Comparison of ENCODE assay signal across 8 mouse cellular contexts in genomic region chr11:59191231-59192058, GRCm38 (mm10). TPM values are rescaled to one million over a fixed set of nuclear protein-coding genes. Genes with fewer than 3 reads are reported as not detected.
DNase-seq lines count a peak whose midpoint lies in the region; ATAC-seq and TF ChIP-seq lines count a peak whose summit lies in the region.

No protein-coding gene starts in this region.

- H3ac ChIP-seq in myocyte (ENCODE audit: control insufficient read depth, insufficient read length): peak overlapping the region; percentile 56

- ATAC-seq in heart, embryonic 12.5 days (ENCODE audit: insufficient number of reproducible peaks, low FRiP score): peak; percentile 96
- peak; percentile 92 for ATAC-seq in kidney, postnatal 0 days (replicated peaks; ENCODE audit: low FRiP score, low read depth)
- peak; percentile 96 for ATAC-seq in liver, embryonic 11.5 days (replicated peaks; ENCODE audit: low FRiP score)

- peaks cover 5% of the 10 kb centered on the region for H3K27me3 ChIP-seq in erythroblast, embryonic 14.5 days (ENCODE audit: control insufficient read depth)
- H3K27me3 ChIP-seq in heart, embryonic 12.5 days (replicated peaks): no peaks in the 10 kb centered on the region
- no peaks in the 10 kb centered on the region for H3K27me3 ChIP-seq in kidney, postnatal 0 days (ENCODE audit: insufficient read depth, low read length)
- H3K27me3 ChIP-seq in liver, embryonic 11.5 days (replicated peaks; ENCODE audit: control insufficient read depth, insufficient read depth, low read length): no peaks in the 10 kb centered on the region
- H3K27me3 ChIP-seq in myocyte (ENCODE audit: control insufficient read depth, insufficient read depth, insufficient read length): no peaks in the 10 kb centered on the region

- WGBS in heart, embryonic 12.5 days: under 1% methylated on average over 59 of the region's 59 CpGs
- under 1% methylated on average over 56 of the region's 59 CpGs for WGBS in kidney, postnatal 0 days
- WGBS in liver, embryonic 11.5 days: under 1% methylated on average over 53 of the region's 59 CpGs

- H3K4me2 ChIP-seq in heart, embryonic 12.5 days: peak overlapping the region; percentile 77
- H3K4me2 ChIP-seq in kidney, postnatal 0 days (ENCODE audit: low read length): peak overlapping the region; percentile 67
- H3K4me2 ChIP-seq in liver, embryonic 11.5 days: peak overlapping the region; percentile 85
- peak overlapping the region; percentile 92 for H3K4me2 ChIP-seq in myocyte (ENCODE audit: low read depth)

- peak overlapping the region; percentile 72 for H3K4me3 ChIP-seq in erythroblast, embryonic 14.5 days (replicated peaks)
- peak overlapping the region; percentile 61 for H3K4me3 ChIP-seq in heart, embryonic 12.5 days
- peak overlapping the region; percentile 54 for H3K4me3 ChIP-seq in kidney, postnatal 0 days (replicated peaks; ENCODE audit: low read depth, low read length)
- peak overlapping the region; percentile 78 for H3K4me3 ChIP-seq in liver, embryonic 11.5 days (ENCODE audit: low read depth, low read length)
- peak overlapping the region; percentile 58 for H3K4me3 ChIP-seq in myocyte

- H3K27ac ChIP-seq in heart, embryonic 12.5 days (ENCODE audit: poor library complexity, severe bottlenecking): peak overlapping the region; percentile 85
- peak overlapping the region; percentile 91 for H3K27ac ChIP-seq in kidney, postnatal 0 days
- H3K27ac ChIP-seq in liver, embryonic 11.5 days (ENCODE audit: low read depth, low read length): peak overlapping the region; percentile 93

- H3K4me1 ChIP-seq in erythroblast, embryonic 14.5 days (ENCODE audit: control insufficient read depth): peaks cover 49% of the 10 kb centered on the region
- H3K4me1 ChIP-seq in heart, embryonic 12.5 days (replicated peaks): peaks cover 6% of the 10 kb centered on the region
- H3K4me1 ChIP-seq in kidney, postnatal 0 days (replicated peaks; ENCODE audit: insufficient read depth, low read length): no peaks in the 10 kb centered on the region; the same call in 1 of the 2 replicates
- peaks cover 3% of the 10 kb centered on the region for H3K4me1 ChIP-seq in liver, embryonic 11.5 days (replicated peaks; ENCODE audit: control insufficient read depth, insufficient read depth, low read length)

- no peak for TF ChIP-seq CTCF in kidney, postnatal 0 days (IDR thresholded peaks at IDR 0.05; ENCODE audit: low read depth)

- peak; percentile 97 for TF ChIP-seq POLR2A in myocyte (IDR thresholded peaks at IDR 0.05; ENCODE audit: insufficient read length, low read depth)

- no peaks in the 10 kb centered on the region for H3K79me2 ChIP-seq in myocyte (ENCODE audit: control insufficient read depth, insufficient read depth)

- no peaks in the 10 kb centered on the region for H3K9me3 ChIP-seq in erythroblast, embryonic 14.5 days (ENCODE audit: control insufficient read depth, low read length)
- H3K9me3 ChIP-seq in heart, embryonic 12.5 days (replicated peaks): no peaks in the 10 kb centered on the region
- no peaks in the 10 kb centered on the region for H3K9me3 ChIP-seq in kidney, postnatal 0 days (replicated peaks; ENCODE audit: low read length)
- H3K9me3 ChIP-seq in liver, embryonic 11.5 days (ENCODE audit: control insufficient read depth, low read length): no peaks in the 10 kb centered on the region

- peak overlapping the region; percentile 79 for H3K9ac ChIP-seq in heart, embryonic 12.5 days
- peak overlapping the region; percentile 65 for H3K9ac ChIP-seq in kidney, postnatal 0 days (ENCODE audit: low read depth, low read length)
- H3K9ac ChIP-seq in liver, embryonic 11.5 days (ENCODE audit: low read depth, low read length): peak overlapping the region; percentile 80

- peaks cover 20% of the 10 kb centered on the region for H3K36me3 ChIP-seq in erythroblast, embryonic 14.5 days (ENCODE audit: control insufficient read depth)
- peaks cover 3% of the 10 kb centered on the region; the same call in 1 of the 2 replicates for H3K36me3 ChIP-seq in heart, embryonic 12.5 days
- H3K36me3 ChIP-seq in kidney, postnatal 0 days (ENCODE audit: insufficient read depth, low read length): no peaks in the 10 kb centered on the region
- no peaks in the 10 kb centered on the region for H3K36me3 ChIP-seq in liver, embryonic 11.5 days (ENCODE audit: control insufficient read depth, insufficient read depth, low read length)
- no peaks in the 10 kb centered on the region for H3K36me3 ChIP-seq in myocyte (ENCODE audit: control insufficient read depth, insufficient read depth)

- DNase-seq in CD4-positive, CD25-positive, alpha-beta regulatory T cell, adult 2 months (ENCODE audit: low read depth, low spot score): peak; percentile 97
- DNase-seq in brain, embryonic 18.5 days (ENCODE audit: low read depth, low spot score): peak; percentile 84
- DNase-seq in kidney, postnatal 0 days (ENCODE audit: low spot score): peak; percentile 96
- DNase-seq in liver, embryonic 11.5 days (ENCODE audit: low spot score): peak; percentile 92
- peak; percentile 87 to 91 for DNase-seq in spleen, postnatal 4 days (ENCODE audit: low spot score in 2 of 2)

TF ChIP-seq in myocyte, 11 proteins besides CTCF, POLR2A, EP300 and RAD21:
- peak; percentile 90 for TF ChIP-seq POLR2AphosphoS2 (IDR thresholded peaks at IDR 0.05; ENCODE audit: insufficient read length, low read depth)
- TF ChIP-seq E2F4 (IDR thresholded peaks at IDR 0.05; ENCODE audit: insufficient read depth): no peak

RNA-seq across cellular contexts. Expression of gene Guk1, which starts 0.6 kb away (rescaled TPM):
- 1.9 and 3.8 TPM in 2 replicates for polyA plus RNA-seq in erythroblast, embryonic 14.5 days (2012)
- polyA plus RNA-seq in heart, embryonic 12.5 days (2016; fragmentation: Nextera tagmentation; extraction: Ambion mirVana): 101 TPM in 2 replicates
- polyA plus RNA-seq in kidney, postnatal 0 days (2015; fragmentation: Nextera tagmentation; extraction: Ambion mirVana): 127 and 135 TPM in 2 replicates
- 131 and 134 TPM in 2 replicates for polyA plus RNA-seq in liver, embryonic 11.5 days (2014; fragmentation: Nextera tagmentation; extraction: Ambion mirVana)
- polyA plus RNA-seq in myocyte (2012; fragmentation: generic; extraction: Trizol): 63.5 TPM

RNA-seq across cellular contexts. Expression of gene Gjc2, which starts 8.4 kb away (rescaled TPM):
- polyA plus RNA-seq in erythroblast, embryonic 14.5 days (2012): 0.03 TPM in 1 of 2 replicates, not detected in the other
- polyA plus RNA-seq in heart, embryonic 12.5 days (2016; fragmentation: Nextera tagmentation; extraction: Ambion mirVana): 0.13 and 0.31 TPM in 2 replicates
- polyA plus RNA-seq in kidney, postnatal 0 days (2015; fragmentation: Nextera tagmentation; extraction: Ambion mirVana): 1.2 TPM in 2 replicates
- polyA plus RNA-seq in liver, embryonic 11.5 days (2014; fragmentation: Nextera tagmentation; extraction: Ambion mirVana): 0.07 TPM in 1 of 2 replicates, not detected in the other
- 0.04 TPM for polyA plus RNA-seq in myocyte (2012; fragmentation: generic; extraction: Trizol)

RNA-seq across cellular contexts. Expression of gene Mrpl55, which starts 10.8 kb away (rescaled TPM):
- polyA plus RNA-seq in erythroblast, embryonic 14.5 days (2012): 4.0 and 5.3 TPM in 2 replicates
- 87.6 and 94.3 TPM in 2 replicates for polyA plus RNA-seq in heart, embryonic 12.5 days (2016; fragmentation: Nextera tagmentation; extraction: Ambion mirVana)
- 112 and 121 TPM in 2 replicates for polyA plus RNA-seq in kidney, postnatal 0 days (2015; fragmentation: Nextera tagmentation; extraction: Ambion mirVana)
- 104 and 106 TPM in 2 replicates for polyA plus RNA-seq in liver, embryonic 11.5 days (2014; fragmentation: Nextera tagmentation; extraction: Ambion mirVana)
- polyA plus RNA-seq in myocyte (2012; fragmentation: generic; extraction: Trizol): 36.0 TPM

RNA-seq across cellular contexts. Expression of gene 2310033P09Rik, which starts 16.7 kb away (rescaled TPM):
- polyA plus RNA-seq in erythroblast, embryonic 14.5 days (2012): 6.9 and 8.6 TPM in 2 replicates
- 23.2 and 25.0 TPM in 2 replicates for polyA plus RNA-seq in heart, embryonic 12.5 days (2016; fragmentation: Nextera tagmentation; extraction: Ambion mirVana)
- polyA plus RNA-seq in kidney, postnatal 0 days (2015; fragmentation: Nextera tagmentation; extraction: Ambion mirVana): 33.9 and 35.0 TPM in 2 replicates
- 38.4 and 41.3 TPM in 2 replicates for polyA plus RNA-seq in liver, embryonic 11.5 days (2014; fragmentation: Nextera tagmentation; extraction: Ambion mirVana)
- 13.3 TPM for polyA plus RNA-seq in myocyte (2012; fragmentation: generic; extraction: Trizol)

RNA-seq across cellular contexts. Expression of gene Iba57, which starts 27.9 kb away (rescaled TPM):
- polyA plus RNA-seq in erythroblast, embryonic 14.5 days (2012): 2.9 and 3.3 TPM in 2 replicates
- 7.3 and 7.8 TPM in 2 replicates for polyA plus RNA-seq in heart, embryonic 12.5 days (2016; fragmentation: Nextera tagmentation; extraction: Ambion mirVana)
- 6.5 and 6.9 TPM in 2 replicates for polyA plus RNA-seq in kidney, postnatal 0 days (2015; fragmentation: Nextera tagmentation; extraction: Ambion mirVana)
- 6.8 and 6.9 TPM in 2 replicates for polyA plus RNA-seq in liver, embryonic 11.5 days (2014; fragmentation: Nextera tagmentation; extraction: Ambion mirVana)
- 3.8 TPM for polyA plus RNA-seq in myocyte (2012; fragmentation: generic; extraction: Trizol)

Comparison
In these comparisons a context has a peak if more than half of its experiments do, and no peak if none do; other contexts are left out.
1. Peak in every context shown above with its lines: DNase-seq, ATAC-seq, H3K4me3 ChIP-seq and H3K27ac ChIP-seq.
2. RNA of gene Guk1, which starts 0.6 kb away (polyA plus RNA-seq): 127 to 135 TPM in kidney, postnatal 0 days, 131 to 134 TPM in liver, embryonic 11.5 days, 101 TPM in heart, embryonic 12.5 days and 63.5 TPM in myocyte (single experiment); 1.9 to 3.8 TPM in erythroblast, embryonic 14.5 days; every median in the first group is over 10 times any median in the second.